Mouse (Mus musculus): Measurements from ENCODE around the gene Zbtb34.

Gene Zbtb34

DNA sequence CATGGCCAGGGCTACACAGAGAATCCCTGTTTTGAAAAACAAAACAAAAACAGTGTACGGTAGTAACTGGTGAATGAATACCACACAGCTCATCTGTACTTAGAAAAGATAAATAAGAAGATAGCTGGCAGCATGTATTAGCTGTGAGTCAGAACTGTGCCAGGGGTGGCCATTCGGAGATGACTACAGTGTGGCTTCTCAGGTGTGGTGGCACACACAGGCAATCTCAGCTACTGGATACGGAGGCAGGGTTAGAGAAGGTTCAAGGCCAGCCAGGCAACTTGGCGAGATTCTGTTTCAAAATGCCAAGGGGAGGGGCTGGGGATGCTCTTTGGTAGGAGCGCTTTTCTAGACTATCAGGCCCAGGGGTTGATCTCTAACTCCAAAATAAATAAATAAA is 14.6 kb upstream of the Zbtb34 start:
- DNase-seq, result no peak

DNA sequence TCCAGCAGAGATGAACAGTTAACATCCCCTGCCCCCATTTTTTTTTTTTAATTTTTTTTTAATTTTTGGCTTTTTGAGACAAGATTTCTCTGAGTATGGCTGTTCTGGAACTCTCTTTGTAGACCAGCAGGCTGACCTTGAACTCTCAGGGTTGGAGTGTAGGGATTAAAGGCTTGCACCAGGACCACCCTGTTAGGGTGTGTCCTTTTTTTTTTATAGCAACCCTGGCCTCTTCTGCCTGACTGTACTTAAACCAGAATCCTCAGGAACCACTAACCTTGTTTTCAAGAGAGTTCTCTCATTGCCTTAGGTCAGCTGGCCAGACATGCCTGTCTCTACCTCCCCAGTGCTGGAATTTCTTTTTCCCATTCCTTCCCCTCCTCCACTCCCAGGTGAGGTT is 13.7 kb upstream of the Zbtb34 start:
- DNase-seq, result no peak

DNA sequence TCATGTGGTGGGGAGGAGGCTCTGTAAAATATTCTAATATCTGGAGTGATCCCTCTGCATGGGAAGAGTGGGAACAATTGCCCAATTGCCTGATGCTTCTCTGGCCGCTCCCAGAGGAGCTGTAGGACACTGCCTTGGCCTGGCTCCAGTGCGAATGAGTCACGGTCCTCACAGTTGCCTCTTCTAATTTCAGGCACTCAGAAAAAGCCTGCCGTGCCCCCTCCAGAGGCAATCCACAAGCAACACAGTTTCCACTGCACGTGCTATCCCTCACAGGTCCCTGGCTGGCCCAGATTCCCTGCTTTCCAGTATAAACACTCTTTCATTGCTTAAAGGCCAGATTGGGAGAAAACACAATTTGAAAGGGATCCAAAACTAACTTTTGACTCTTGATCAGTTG is 13.2 kb upstream of the Zbtb34 start:
- peak; percentile 74 to 77 for DNase-seq

DNA sequence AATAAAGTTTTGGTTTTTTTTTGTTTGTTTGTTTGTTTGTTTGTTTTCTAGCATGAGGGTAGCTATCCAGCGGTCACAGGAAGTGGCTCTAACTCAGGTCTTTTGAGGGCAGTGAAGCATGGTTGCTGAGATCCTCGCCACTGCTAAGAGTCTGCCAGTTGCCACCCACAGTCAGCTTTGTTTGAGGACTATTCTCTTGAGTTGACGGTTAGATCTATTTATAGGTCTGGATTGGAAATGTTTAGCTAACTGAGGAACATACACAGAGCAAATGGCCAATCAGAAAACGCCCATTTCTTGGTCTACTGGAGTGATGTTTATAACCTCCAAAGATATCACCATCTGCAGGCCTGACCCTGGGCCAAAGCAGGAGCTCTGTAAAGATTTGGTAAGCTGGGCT is 11.6 kb upstream of the Zbtb34 start:
- DNase-seq, result no peak

DNA sequence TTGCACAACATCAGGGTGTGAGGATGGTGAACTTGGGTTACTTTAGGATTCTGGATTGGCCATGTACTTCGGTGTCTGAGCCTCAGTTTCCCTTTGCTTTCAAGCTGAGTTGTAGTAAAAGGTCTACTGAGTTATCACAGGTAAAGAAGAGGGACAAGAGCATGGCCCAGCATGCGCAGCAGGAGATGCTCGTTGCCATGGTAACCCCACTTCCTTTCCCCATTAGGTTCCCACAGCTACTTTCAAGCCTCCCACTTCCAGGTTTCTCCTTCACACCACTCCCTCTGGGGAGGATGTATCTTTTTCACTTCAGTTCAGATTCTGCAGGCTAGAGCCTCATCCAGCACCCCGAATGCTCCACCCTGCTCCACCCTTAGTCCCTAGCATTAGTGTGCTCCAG is 9.8 kb upstream of the Zbtb34 start:
- DNase-seq, result no peak

DNA sequence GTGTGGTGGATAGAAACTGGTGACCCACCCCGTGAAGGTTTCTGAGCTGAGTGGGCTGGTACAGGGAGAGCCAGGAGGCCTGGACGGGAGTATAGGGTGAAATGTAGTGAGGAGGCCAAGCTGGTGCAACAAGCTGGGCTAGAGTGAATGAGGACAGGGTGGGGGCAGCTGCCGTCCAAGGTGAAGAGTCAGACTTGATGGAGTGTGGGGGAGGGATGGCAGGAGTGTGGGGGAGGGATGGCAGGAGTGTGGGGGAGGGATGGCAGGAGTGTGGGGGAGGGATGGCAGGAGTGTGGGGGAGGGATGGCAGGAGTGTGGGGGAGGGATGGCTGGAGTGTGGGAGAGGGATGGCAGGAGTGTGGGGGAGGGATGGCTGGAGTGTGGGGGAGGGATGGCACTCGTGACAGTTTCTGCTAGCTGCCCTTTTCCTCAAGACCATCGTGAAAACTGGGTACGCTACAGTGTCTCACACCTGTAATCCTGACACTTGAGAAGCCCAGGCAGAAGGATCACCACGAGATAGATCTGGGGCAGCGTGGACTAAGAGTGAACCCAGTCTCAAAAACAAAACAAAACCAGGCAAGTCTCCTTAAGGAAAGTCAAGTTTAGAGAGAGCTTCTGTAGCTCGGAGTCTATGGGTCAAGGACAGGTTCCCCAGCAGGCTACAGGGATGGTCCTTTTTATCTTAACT is 9.0 kb upstream of the Zbtb34 start:
- DNase-seq, result no peak

DNA sequence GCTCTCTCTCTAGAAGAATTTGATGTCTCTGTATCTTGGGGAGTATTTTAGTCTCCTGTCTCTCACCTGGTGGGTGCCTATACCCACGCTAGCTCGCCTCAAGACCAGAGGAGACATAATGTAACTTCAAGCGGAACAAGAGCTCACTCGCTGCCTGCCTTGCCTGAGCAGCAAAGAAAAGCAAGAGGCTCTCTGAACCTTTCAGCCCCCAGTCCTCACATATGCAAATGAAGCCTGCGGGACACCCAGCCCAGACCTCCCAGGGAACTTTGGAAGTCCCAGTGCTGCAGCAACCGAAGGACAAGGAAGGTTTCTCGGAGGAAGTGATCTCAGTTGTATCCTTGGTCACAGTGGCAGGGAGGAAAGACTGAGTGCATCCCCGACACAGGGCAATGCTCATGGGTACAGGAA is 8.4 kb upstream of the Zbtb34 start:
- no peak for DNase-seq

DNA sequence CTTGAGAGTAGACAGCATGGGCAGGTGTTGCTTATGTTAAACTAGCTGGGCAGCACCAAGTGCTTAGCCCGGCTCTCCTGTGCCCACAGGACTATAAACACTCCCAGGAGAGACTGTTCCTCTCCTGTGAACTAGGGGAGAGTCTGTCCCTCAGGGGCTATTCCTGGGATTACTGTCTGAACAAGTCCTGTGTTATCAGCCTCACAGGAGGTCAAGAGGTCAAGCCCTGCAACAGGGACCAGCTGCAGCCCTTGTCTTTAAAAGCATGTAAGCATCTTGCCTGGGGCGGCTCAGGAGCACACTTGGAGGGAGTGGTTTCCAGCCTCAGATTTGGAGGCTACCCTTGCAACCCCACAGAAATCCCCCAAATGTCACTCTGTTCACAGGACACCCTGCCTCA is 7.3 kb upstream of the Zbtb34 start:
- DNase-seq, result no peak

DNA sequence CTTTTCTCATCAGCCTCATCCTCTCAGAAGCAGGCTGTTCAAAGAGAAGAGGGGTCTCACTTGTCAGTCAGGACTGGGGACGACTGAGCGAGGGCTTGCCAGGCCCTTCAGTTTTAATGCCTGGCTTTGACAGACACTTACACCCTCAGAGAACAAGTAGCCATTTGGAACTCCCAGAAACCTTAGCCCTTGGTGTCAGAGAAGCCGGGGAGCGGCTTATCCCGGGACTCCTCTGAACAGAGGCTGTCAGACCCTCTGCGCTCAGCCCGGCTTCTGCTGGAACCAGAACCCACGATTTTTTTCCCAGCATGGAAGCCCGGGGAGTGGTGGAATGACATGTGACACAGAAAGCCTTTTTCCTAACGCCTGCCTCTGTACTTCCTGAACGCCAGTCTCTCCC is 6.1 kb upstream of the Zbtb34 start:
- DNase-seq, result no peak

DNA sequence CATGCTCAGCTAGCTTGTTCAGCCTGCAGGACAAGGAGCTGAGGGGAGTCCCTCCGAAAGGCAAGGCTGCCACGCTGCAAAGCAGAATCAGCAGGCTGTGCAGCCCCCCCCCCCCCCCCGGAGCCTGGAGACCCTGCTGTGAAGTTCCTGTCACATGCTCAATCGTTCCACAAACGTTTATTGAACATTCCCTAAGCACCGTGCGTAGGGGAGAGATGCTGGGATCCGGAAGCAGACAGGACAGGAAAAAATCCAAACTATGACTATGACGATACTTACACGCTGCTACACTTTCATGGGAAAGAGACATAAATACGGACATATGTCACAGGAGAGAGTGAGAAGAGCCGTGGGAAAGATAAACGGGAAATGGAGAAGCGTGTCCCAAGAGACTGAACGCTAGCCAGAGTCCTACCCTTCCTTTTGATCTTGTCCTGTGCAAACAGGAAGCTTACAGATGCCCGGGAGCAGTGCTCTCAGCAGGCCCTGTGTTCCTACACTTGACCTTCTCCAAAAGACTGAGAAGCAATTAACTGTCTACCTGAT is 5.0 kb upstream of the Zbtb34 start:
- no peak for DNase-seq

DNA sequence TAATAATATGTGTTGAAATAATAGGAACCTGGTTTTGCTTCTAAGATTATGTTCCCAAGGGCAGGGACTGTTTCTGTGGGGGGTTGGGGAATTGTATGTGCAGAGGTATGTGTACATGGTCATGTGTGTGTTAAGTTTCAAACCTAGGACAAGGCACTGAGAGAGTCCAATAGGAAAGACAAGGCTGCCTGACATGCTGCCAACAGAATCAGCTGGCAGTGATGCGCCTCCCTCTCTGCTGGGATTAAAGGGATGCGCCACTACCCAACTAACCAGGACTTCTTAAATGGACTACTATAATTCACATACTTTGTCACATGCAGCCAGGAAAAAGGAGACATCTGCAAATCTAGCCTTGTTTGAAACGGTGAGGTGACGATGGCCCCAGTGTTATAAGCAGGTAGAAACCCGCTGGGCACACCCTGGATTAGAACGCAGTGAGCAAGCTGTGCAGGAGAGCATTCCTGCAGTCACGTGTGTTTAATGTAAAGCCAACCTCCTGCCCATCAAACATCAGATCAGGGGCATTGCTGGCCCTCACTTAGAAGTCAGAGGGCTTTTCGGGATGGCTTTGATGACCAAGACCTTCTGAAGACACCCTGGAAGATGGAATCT is 4.0 kb upstream of the Zbtb34 start:
- no peak for DNase-seq

DNA sequence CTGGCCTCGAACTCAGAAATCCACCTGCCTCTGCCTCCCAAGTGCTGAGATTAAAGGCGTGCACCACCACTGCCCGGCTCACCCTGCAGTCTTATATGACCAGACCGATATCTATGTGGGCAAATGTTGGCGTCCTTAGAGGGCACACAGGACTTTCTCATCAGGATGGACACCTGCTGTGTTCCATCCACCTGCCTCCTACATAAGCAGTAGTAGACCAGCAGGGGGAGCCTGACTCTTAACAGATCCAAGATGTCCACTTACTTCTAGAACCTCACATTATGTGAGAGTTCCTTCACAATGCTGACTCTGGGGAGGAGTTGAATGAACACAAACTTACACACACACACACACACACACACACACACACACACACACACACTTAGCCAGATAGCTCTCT is 1.8 kb upstream of the Zbtb34 start:
- DNase-seq, result peak; percentile 82 to 86

DNA sequence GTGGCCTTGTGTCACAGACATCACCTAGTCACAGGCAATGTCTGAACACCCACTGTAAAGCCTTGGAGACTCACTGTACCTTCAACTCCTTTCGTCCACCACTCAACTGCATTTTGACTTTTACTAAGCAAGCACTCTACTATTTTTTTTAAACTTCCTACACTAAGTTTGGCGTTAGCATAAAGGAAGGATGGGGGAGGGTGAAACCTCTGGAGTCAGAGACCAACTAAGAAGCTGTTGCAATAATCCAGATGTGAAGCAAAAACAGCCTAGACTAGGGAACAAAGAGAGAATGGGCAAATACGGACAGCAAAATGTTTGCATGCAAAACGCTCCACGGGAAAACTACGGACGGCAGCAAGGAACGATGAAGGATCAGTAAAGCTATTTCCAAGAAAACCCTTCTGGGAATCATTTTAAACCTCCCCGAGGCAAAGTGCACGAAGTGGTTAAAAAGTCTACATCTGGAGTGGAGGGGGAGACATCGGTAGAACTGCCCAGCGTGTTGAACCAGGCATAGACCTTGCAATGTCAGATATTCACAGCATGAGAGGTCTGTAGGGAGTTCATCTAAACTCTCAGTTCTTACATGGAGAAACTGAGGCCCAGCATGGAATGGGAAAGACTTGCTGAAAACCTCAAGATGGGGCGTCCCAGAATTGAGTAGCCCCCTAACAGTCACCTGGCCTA is 898 bp downstream of the Zbtb34 start:
- peak in 1 of 2 experiments; percentile 16 for DNase-seq

DNA sequence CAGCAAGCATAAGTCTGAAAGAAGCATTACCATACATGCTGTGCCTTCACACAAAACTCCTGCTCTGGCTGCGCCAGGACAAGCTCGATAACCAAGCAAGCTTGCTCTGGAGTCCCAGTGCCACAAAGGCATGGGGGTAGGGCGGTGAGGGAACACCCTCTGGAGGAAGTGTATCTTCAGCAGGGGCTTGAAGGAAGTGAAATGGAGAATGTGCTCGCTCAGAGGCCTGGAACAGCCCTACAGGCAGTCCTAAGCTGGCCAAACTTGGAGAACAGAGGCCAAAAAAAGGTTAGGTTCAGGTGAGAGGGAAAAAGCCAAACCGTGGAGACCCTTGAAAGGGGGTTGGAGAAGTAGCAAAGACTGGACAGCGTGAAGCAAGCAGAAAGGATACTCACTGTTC is 1.8 kb downstream of the Zbtb34 start:
- peak; percentile 14 to 51 for DNase-seq

DNA sequence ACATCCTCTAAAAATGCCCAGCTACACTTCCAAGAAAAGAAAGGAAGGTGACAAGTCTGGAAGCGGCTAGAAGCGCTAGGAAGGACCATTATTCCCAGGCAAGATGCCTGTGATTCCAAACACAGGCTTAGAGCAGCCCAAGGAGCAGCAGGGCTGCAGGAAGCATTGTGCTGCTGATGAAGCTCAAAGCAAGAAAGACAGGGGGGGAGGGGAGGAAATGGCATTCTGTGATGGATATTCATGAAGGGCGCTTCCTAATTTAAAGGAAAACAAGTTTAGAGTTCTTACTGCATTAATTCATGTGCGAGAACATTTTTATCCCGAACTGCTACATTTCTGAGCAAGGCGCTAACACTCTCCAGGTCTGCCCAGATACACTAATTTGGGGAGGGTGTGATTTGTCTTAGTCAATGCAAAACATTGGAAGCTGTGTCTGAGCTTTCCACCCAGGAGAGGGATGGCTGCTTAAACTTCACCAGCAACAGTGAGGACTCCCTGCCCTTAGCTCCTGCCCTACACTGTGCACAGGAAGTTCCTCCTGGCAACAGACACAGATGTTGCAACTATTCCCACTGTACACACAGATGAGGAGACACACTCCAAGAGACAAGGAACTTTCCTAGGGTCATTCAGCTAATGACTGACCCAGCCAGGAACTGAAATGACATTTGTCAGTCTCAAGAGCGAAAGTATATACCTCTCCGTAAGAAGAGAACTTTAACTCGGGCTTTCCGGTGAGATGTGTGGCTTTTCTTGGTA is 4.3 kb downstream of the Zbtb34 start:
- DNase-seq, result no peak

DNA sequence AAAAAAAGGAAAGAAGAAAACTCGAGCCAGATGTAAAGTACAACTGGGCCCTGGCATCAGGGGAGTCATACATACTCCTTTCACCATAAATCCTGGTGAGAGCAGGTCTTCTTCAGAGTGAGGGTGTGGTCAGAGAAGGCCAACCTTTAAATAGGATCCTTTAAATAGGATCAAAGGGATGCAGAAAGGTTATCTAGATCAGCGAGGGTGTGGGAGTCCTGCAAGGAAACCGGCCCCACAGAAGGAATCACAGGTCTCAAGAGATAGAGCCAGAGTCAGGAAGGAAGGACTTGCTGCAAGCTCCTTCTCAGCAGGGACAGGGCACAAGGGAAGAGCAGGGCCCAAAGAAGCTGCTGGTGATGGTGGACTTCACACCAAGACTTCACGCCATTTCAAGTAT is 13.7 kb downstream of the Zbtb34 start:
- no peak for DNase-seq

DNA sequence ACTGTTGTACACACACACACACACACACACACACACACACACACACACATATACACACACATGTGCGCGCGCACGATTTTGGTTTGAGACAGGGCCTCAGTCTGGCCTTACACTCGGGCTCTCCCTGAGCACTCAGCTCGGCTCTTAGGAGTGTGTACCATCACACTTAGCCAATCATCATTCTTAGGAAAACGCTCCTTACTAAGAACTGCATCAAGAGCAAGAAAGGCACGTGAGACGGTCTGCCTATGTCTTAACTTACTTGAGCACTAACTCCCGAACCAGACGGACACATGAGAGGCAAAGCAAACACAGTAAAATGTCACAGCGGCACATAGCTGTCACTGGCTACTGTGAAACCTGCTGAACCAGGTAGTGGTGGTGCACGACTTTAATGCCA is 17.1 kb downstream of the Zbtb34 start:
- no peak for DNase-seq

DNA sequence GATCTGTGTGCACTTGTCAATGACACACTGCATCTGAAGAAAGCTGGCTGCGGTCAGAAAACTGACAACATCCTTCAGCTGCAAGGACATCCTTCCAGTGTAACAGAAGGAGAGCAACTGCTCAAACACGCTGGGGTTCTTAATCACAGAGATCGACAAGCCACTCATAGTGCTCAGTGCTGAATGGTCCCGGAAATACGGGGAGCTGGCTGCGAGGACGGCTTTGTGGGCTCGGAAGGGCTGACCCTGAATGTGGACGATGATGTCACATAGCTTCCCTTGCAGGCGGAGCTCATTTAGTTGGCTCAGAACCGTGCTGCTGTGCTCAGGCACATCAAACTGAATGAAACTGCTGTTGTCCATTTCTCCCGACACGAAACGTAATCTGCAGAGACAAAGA is 19.0 kb downstream of the Zbtb34 start:
- no peak for DNase-seq

DNA sequence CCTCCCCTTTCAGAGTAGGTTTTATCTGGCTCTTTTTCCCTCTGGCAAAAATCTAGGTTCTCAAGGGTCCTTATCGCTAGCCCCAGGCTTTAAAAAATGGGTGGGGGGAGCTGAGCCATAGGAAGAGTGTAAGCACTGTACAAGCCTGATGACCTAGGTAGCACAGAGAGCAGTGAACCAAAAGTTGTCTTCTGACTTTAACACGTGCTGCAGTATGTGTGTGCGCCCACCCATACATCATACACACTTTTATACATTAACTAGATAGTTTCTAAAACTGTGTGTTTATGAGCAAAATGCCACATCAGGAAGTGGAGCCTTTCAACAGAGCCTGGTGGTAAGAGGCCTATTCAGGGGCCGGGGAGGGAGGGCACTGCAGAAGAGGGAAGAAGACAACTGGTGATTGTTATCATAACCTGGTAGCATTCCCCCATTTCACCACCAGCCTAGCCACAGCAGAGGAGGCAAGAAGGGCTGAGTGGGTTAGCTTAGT is 27.6 kb downstream of the Zbtb34 start:
- no peak for DNase-seq

DNA sequence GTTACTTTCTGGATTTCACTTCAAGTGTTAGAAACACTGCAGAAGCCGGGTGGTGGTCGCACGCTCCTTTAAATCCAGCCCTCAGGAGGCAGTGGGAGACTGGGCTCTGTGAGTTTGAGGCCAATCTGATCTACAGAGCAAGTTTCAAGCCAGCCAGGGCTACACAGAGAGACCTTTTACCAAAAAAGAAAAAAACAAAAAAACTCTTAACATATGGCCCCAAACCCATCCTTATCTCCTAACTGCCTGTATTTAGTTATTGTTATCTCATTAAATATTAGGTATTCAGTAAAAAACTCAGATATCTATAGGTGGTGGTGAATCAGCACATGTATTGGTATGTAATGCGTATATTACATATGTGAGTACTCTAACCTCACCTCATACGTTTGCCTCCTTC is 28.5 kb downstream of the Zbtb34 start:
- no peak for DNase-seq

DNA sequence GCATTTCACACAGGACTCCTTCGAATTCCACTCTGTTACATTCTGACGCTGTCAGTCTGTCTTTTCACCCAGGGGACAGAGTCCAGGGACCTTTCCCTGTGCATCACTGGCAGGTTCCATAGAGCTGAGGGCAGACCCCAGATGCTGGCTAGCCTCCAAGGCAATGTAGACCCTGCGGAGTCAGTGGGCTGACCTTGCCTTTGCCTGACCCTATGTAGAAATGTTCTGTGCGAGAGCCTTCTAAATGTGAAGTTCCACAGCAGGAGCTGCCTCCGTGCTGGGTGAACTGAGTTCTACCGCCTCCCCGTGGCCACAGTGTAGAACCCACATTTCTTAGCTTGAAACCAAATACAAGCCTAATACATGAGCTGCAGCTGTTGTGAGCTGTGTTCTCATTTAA is 28.9 kb downstream of the Zbtb34 start:
- peak; percentile 50 to 85 for DNase-seq

DNA sequence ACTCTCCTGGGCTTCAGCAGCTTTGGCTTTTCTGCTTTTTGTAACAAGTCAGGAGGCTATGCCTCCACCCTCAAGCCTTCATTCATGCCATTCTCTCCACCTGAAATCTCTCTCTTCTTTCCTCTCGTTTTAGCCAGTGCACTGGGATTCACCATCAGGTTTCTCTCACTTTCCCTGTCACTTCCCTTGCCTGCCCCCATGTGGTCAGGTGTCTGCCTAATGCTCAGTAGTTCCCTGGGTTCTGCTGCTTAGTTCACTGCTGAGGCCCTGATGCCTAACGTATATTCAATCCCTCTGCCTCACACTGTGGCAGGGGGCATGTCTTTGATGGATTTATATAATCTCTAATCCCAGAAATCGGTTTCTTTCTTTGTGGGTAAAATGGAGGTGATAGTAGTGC is 29.9 kb downstream of the Zbtb34 start:
- peak; percentile 29 to 71 for DNase-seq

DNA sequence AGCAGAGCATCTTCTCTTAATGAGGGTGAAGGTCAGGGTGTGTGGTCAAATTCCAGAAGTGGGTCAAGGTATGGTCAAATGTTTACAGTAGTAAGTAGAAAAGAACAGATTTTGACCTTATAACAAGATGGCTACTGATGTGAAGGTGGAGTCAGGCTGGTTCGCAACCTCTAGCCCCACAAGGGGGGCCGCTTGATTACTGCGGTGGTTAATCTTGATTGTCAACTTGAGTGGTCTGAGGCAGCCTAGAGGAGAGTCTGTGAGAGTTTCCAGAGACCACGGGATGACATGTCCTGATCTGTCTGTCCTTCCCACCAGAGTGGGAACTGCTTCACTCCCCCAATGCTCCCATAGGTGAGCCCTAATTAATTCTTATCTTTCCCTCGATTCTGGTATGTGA is 30.6 kb downstream of the Zbtb34 start:
- DNase-seq, result no peak
